Mouse (Mus musculus) CH12.LX (cell line): ENCODE data around the gene Palmd. TPM values are rescaled to one million over a fixed set of nuclear protein-coding genes. Genes with fewer than 3 reads are reported as not detected.

Source experiments
- DNase-seq: peaks from one replicate; pipeline ENCODE4 v3.0.0-alpha.2; 2013; ENCODE audit errors: extremely low read depth
- H3K27ac ChIP-seq: 2 replicates; pipeline ENCODE4 v1.5.1; 2012; ENCODE audit warnings: low read depth, mild to moderate bottlenecking, control low read depth, moderate library complexity; ENCODE audit not compliant: insufficient read depth
- H3K27me3 ChIP-seq: replicated peaks from 2 replicates; pipeline ENCODE3; 2012; ENCODE audit warnings: inconsistent platforms
- H3K36me3 ChIP-seq, 2 experiments: replicated peaks in 1 of 2; 2 replicates each; pipeline versions ENCODE3 to v1.6.1; 2012; ENCODE audit warnings: inconsistent platforms in 1 of 2, low read length in 1 of 2, mild to moderate bottlenecking in 1 of 2, mixed read lengths in 1 of 2, moderate library complexity in 1 of 2; ENCODE audit not compliant: control insufficient read depth in 1 of 2, insufficient read depth in 1 of 2
- H3K4me1 ChIP-seq, 2 experiments: 2 replicates each; pipeline ENCODE4 v1.6.1; 2012; ENCODE audit warnings: inconsistent platforms in 1 of 2, moderate library complexity in 1 of 2; ENCODE audit not compliant: insufficient read depth in 2 of 2, control insufficient read depth in 1 of 2
- H3K4me2 ChIP-seq: 2 replicates; pipeline ENCODE4 v1.6.1; 2012; ENCODE audit warnings: low read depth, mild to moderate bottlenecking, control low read depth; ENCODE audit not compliant: poor library complexity, insufficient read depth, severe bottlenecking
- H3K4me3 ChIP-seq, 3 experiments: fragments of 150-350 bp in 1 of 3; sonication (generic) in 1 of 3; replicated peaks in 1 of 3; 2 replicates each; pipeline versions ENCODE3 to v1.5.1; 2011 to 2012; ENCODE audit warnings: low read depth in 2 of 3, low read length in 2 of 3, mild to moderate bottlenecking in 2 of 3, moderate library complexity in 2 of 3, control low read depth in 1 of 3, improper control_type of control experiment in 1 of 3, inconsistent platforms in 1 of 3, mixed read lengths in 1 of 3; ENCODE audit not compliant: poor library complexity in 1 of 3
- H3K79me2 ChIP-seq: replicated peaks from 2 replicates; pipeline ENCODE4 v1.6.1; 2012; ENCODE audit warnings: mild to moderate bottlenecking, moderate library complexity; ENCODE audit not compliant: control insufficient read depth, poor library complexity, insufficient read depth, severe bottlenecking; ENCODE audit errors: extremely low read depth
- H3K9ac ChIP-seq: 2 replicates; pipeline ENCODE4 v1.6.1; 2012; ENCODE audit warnings: low read depth, mild to moderate bottlenecking, control low read depth, moderate library complexity; ENCODE audit not compliant: insufficient read depth
- H3K9me3 ChIP-seq: replicated peaks from 2 replicates; pipeline ENCODE3; 2012; ENCODE audit warnings: low read length, inconsistent platforms, mixed read lengths
- CHD2 ChIP-seq: IDR thresholded peaks from 2 replicates; pipeline ENCODE4 v1.6.1; 2011; ENCODE audit warnings: low read length, improper control_type of control experiment
- E2F4 ChIP-seq: IDR thresholded peaks from 2 replicates; pipeline ENCODE4 v1.6.1; 2011; ENCODE audit warnings: low read depth, low read length, improper control_type of control experiment; ENCODE audit not compliant: insufficient replicate concordance
- ELF1 ChIP-seq: IDR thresholded peaks from 2 replicates; pipeline ENCODE4 v1.6.1; 2014; ENCODE audit warnings: low read depth, mild to moderate bottlenecking, inconsistent platforms, low read length, improper control_type of control experiment
- ETS1 ChIP-seq: conservative IDR thresholded peaks from 2 replicates; pipeline ENCODE4 v1.6.1; 2012; ENCODE audit warnings: low read depth, mild to moderate bottlenecking, inconsistent platforms, low read length, improper control_type of control experiment, moderate library complexity
- HCFC1 ChIP-seq: IDR thresholded peaks from 2 replicates; pipeline ENCODE4 v1.6.1; 2012; ENCODE audit warnings: low read depth, mild to moderate bottlenecking, inconsistent platforms, low read length, improper control_type of control experiment
- IRF4 ChIP-seq: IDR thresholded peaks from 2 replicates; pipeline ENCODE4 v1.6.1; 2014; ENCODE audit warnings: low read depth, mild to moderate bottlenecking, inconsistent platforms, low read length, improper control_type of control experiment
- JUN ChIP-seq: IDR thresholded peaks from 2 replicates; pipeline ENCODE4 v1.6.1; 2011; ENCODE audit warnings: low read depth, mild to moderate bottlenecking, low read length, improper control_type of control experiment, moderate library complexity; ENCODE audit not compliant: insufficient read depth
- JUND ChIP-seq: conservative IDR thresholded peaks from 2 replicates; pipeline ENCODE4 v1.6.1; 2011; ENCODE audit warnings: low read depth, low read length, improper control_type of control experiment
- KAT2A ChIP-seq: IDR thresholded peaks from 2 replicates; pipeline ENCODE4 v1.6.1; 2012; ENCODE audit warnings: low read length, improper control_type of control experiment, inconsistent platforms; ENCODE audit not compliant: insufficient replicate concordance
- MAX ChIP-seq: IDR thresholded peaks from 2 replicates; pipeline ENCODE4 v1.6.1; 2011; ENCODE audit warnings: low read length, improper control_type of control experiment
- MEF2A ChIP-seq: IDR thresholded peaks from 2 replicates; pipeline ENCODE4 v1.6.1; 2014; ENCODE audit warnings: low read depth, mild to moderate bottlenecking, inconsistent platforms, low read length, improper control_type of control experiment, borderline replicate concordance
- MXI1 ChIP-seq: IDR thresholded peaks from 2 replicates; pipeline ENCODE4 v1.6.1; 2011; ENCODE audit warnings: mild to moderate bottlenecking, low read depth, low read length, improper control_type of control experiment
- PAX5 ChIP-seq: IDR thresholded peaks from 2 replicates; pipeline ENCODE4 v1.6.1; 2012; ENCODE audit warnings: low read length, inconsistent platforms, mixed read lengths
- RCOR1 ChIP-seq: conservative IDR thresholded peaks from 2 replicates; pipeline ENCODE4 v1.6.1; 2012; ENCODE audit warnings: low read depth, mild to moderate bottlenecking, inconsistent platforms, low read length, improper control_type of control experiment
- SIN3A ChIP-seq: IDR thresholded peaks from 2 replicates; pipeline ENCODE4 v1.6.1; 2012; ENCODE audit warnings: low read length, improper control_type of control experiment, inconsistent platforms
- TBP ChIP-seq: conservative IDR thresholded peaks from 2 replicates; pipeline ENCODE4 v1.6.1; 2011; ENCODE audit warnings: low read depth, low read length, improper control_type of control experiment
- USF1 ChIP-seq: IDR thresholded peaks from 2 replicates; pipeline ENCODE4 v1.6.1; 2014; ENCODE audit warnings: low read depth, mild to moderate bottlenecking, inconsistent platforms, low read length, improper control_type of control experiment
- USF2 ChIP-seq: conservative IDR thresholded peaks from 2 replicates; pipeline ENCODE4 v1.6.1; 2011; ENCODE audit warnings: low read depth, low read length, improper control_type of control experiment
- ZC3H11A ChIP-seq: IDR thresholded peaks from 2 replicates; pipeline ENCODE4 v1.6.1; 2012; ENCODE audit warnings: low read depth, mild to moderate bottlenecking, inconsistent platforms, low read length, improper control_type of control experiment
- ZKSCAN1 ChIP-seq: IDR thresholded peaks from 2 replicates; pipeline ENCODE4 v1.6.1; 2012; ENCODE audit warnings: low read depth, inconsistent platforms, low read length, improper control_type of control experiment, borderline replicate concordance
- ZMIZ1 ChIP-seq: IDR thresholded peaks from 2 replicates; pipeline ENCODE4 v1.6.1; 2012; ENCODE audit warnings: low read depth, mild to moderate bottlenecking, inconsistent platforms, low read length, improper control_type of control experiment
- ZNF384 ChIP-seq: IDR thresholded peaks from 2 replicates; pipeline ENCODE4 v1.6.1; 2012; ENCODE audit warnings: low read depth, low read length, improper control_type of control experiment, inconsistent platforms
- dilution Hi-C: fragments of 300-500 bp; cut with MboI; formaldehyde crosslinking; loops from 2 replicates; pipeline ENCODE4 v1.14.3; 2020; ENCODE audit warnings: low sequenced_read_pairs; ENCODE audit not compliant: extremely low pct_unique_long_range_greater_than_20kb, extremely low pct_ligation_motif_present
- in situ Hi-C: fragments of 300-500 bp; cut with MboI; formaldehyde crosslinking; loops from 3 replicates; pipeline ENCODE4 v1.14.3; 2019; ENCODE audit warnings: low sequenced_read_pairs, low pct_ligation_motif_present, low pct_unique_long_range_greater_than_20kb, mixed read lengths
- polyA plus RNA-seq: library from polyadenylated mRNA; unstranded; fragments of >175 nt; gene quantifications from 2 replicates; pipeline ENCODE4 v1.2.1, GENCODE M21; 2012; ENCODE audit warnings: low read depth; ENCODE audit not compliant: insufficient read length
- total RNA-seq, 2 experiments: library from RNA; depleted of rRNA; stranded (reverse); fragments of 300-350 nt in 1 of 2; fragments of >200 nt in 1 of 2; gene quantifications; 2 replicates each; pipeline ENCODE4 v1.2.3; 2012 to 2014

The Palmd gene
- total and polyA plus RNA-seq, 3 experiments: not detected

GRCm38 (mm10) chr3:116964426-116964825 is 4.4 kb downstream of the Palmd start:
- TF ChIP-seq ZMIZ1 (no peak), CHD2 (no peak), USF1 (no peak), ELF1 (no peak), MXI1 (no peak), USF2 (no peak), JUN (no peak), KAT2A (no peak), HCFC1 (no peak)
- Histone ChIP-seq H3K79me2 (no peaks in the 10 kb centered on the region; the same call in 1 of the 2 replicates), H3K4me2 (no peak overlapping the region), H3K9me3 (no peaks in the 10 kb centered on the region), H3K27me3 (no peaks in the 10 kb centered on the region), H3K9ac (no peak overlapping the region), H3K36me3 (no peaks in the 10 kb centered on the region), H3K4me1 (no peaks in the 10 kb centered on the region), H3K27ac (no peak overlapping the region), H3K4me3 (no peak overlapping the region)
- no peak for DNase-seq
- dilution Hi-C loops (no loop called here), in situ Hi-C loops (no loop called here)

DNA sequence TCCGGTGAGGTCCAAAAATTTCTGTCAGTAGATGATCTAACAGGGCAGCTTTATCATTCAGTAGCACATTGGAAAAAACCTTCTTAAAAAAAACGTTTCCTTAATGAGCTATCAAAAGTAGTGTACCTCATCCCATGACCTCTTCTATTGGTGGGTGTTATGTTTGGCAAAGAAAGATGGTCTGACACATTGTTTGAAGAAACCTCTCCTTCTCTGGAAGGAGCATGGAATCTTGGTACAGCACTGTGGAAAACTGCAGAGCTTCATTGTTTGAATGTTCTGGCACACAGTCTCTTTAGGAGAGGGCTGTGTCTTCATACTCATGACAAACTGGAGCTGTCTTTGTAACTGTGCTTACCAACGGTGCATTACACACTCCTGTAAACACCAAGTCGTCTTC is 5.6 kb downstream of the Palmd start:
- H3K4me3 ChIP-seq: no peak overlapping the region
- TF ChIP-seq IRF4 (no peak), E2F4 (no peak), ZKSCAN1 (no peak), KAT2A (no peak), RCOR1 (no peak), ZNF384 (no peak), ETS1 (no peak), PAX5 (no peak), MAX (no peak), JUND (no peak), MEF2A (no peak), TBP (no peak), ELF1 (no peak), ZC3H11A (no peak), SIN3A (no peak)
- TF ChIP-seq, all 38 proteins: peak for 0
- no peaks in the 10 kb centered on the region for H3K27me3 ChIP-seq
- no peaks in the 10 kb centered on the region for H3K9me3 ChIP-seq
- no peaks in the 10 kb centered on the region for H3K79me2 ChIP-seq
- no peak for DNase-seq
- H3K9ac ChIP-seq: no peak overlapping the region
- H3K4me1 ChIP-seq: no peaks in the 10 kb centered on the region
- H3K36me3 ChIP-seq: no peaks in the 10 kb centered on the region
- in situ Hi-C loops: no loop called here
- H3K27ac ChIP-seq: no peak overlapping the region
- H3K4me2 ChIP-seq: no peak overlapping the region
- dilution Hi-C loops: no loop called here
